Mouse (Mus musculus) MEL (cell line): ENCODE results near the gene Igfbp6. TPM values are rescaled to one million over a fixed set of nuclear protein-coding genes. Genes with fewer than 3 reads are reported as not detected.

Source experiments
- DNase-seq: peaks from one replicate; pipeline ENCODE4 v3.0.0; 2011; ENCODE audit warnings: low read depth, low spot score
- H3K27ac ChIP-seq: 2 replicates; pipeline ENCODE4 v1.5.1; 2012; ENCODE audit warnings: low read depth, mild to moderate bottlenecking, control low read depth, low read length, moderate library complexity; ENCODE audit not compliant: control insufficient read depth
- H3K27me3 ChIP-seq, 2 experiments: fragments of 150-350 bp in 1 of 2; sonication (generic) in 1 of 2; 2 replicates each; pipeline ENCODE4 v1.6.1; 2012; ENCODE audit warnings: low read length in 2 of 2, mild to moderate bottlenecking in 2 of 2, improper control_type of control experiment in 1 of 2, moderate library complexity in 1 of 2; ENCODE audit not compliant: insufficient read depth in 2 of 2, control insufficient read depth in 1 of 2
- H3K36me3 ChIP-seq, 2 experiments: 2 replicates each; pipeline ENCODE4 v1.6.1; 2012 to 2014; ENCODE audit warnings: low read length in 2 of 2, improper control_type of control experiment in 1 of 2, inconsistent platforms in 1 of 2, mild to moderate bottlenecking in 1 of 2; ENCODE audit not compliant: insufficient read depth in 2 of 2, control insufficient read depth in 1 of 2
- H3K4me1 ChIP-seq, 2 experiments: fragments of 150-350 bp in 1 of 2; sonication (generic) in 1 of 2; 2 replicates each; pipeline ENCODE4 v1.6.1; 2012; ENCODE audit warnings: low read length in 2 of 2, improper control_type of control experiment in 1 of 2, mild to moderate bottlenecking in 1 of 2; ENCODE audit not compliant: insufficient read depth in 2 of 2, control insufficient read depth in 1 of 2
- H3K4me3 ChIP-seq, 2 experiments: fragments of 150-350 bp in 1 of 2; sonication (generic) in 1 of 2; 2 replicates each; pipeline ENCODE4 v1.5.1; 2012; ENCODE audit warnings: low read depth in 2 of 2, low read length in 2 of 2, mild to moderate bottlenecking in 2 of 2, moderate library complexity in 2 of 2, control low read depth in 1 of 2, improper control_type of control experiment in 1 of 2; ENCODE audit not compliant: control insufficient read depth in 1 of 2, insufficient read depth in 1 of 2
- H3K79me2 ChIP-seq: 2 replicates; pipeline ENCODE4 v1.6.1; 2012; ENCODE audit warnings: mild to moderate bottlenecking, low read length, moderate library complexity; ENCODE audit not compliant: control insufficient read depth, poor library complexity, insufficient read depth
- H3K9ac ChIP-seq: 2 replicates; pipeline ENCODE4 v1.6.1; 2012; ENCODE audit warnings: low read depth, mild to moderate bottlenecking, control low read depth, low read length, moderate library complexity; ENCODE audit not compliant: control insufficient read depth, poor library complexity, severe bottlenecking
- H3K9me3 ChIP-seq: fragments of 150-350 bp; sonication (generic); replicated peaks from 2 replicates; pipeline ENCODE4 v1.6.1; 2012; ENCODE audit warnings: mild to moderate bottlenecking, low read length, improper control_type of control experiment, moderate library complexity; ENCODE audit not compliant: insufficient read depth
- BHLHE40 ChIP-seq: IDR thresholded peaks from 2 replicates; pipeline ENCODE4 v1.6.1; 2012; ENCODE audit warnings: low read depth, mild to moderate bottlenecking, inconsistent platforms, low read length, improper control_type of control experiment, borderline replicate concordance
- CHD1 ChIP-seq: IDR thresholded peaks from 2 replicates; pipeline ENCODE4 v1.6.1; 2012; ENCODE audit warnings: low read depth, mild to moderate bottlenecking, inconsistent platforms, low read length, improper control_type of control experiment
- CHD2 ChIP-seq: IDR thresholded peaks from 2 replicates; pipeline ENCODE4 v1.6.1; 2011; ENCODE audit warnings: low read length, improper control_type of control experiment
- CTCF ChIP-seq, 3 experiments: IDR thresholded peaks in 2 of 3; conservative IDR thresholded peaks in 1 of 3; 2 replicates each; pipeline ENCODE4 v1.5.1; 2011 to 2012; ENCODE audit warnings: low read length in 3 of 3, low read depth in 2 of 3, mild to moderate bottlenecking in 2 of 3, improper control_type of control experiment in 1 of 3, inconsistent platforms in 1 of 3, mixed read lengths in 1 of 3, moderate library complexity in 1 of 3; ENCODE audit not compliant: control insufficient read depth in 1 of 3, insufficient read depth in 1 of 3, poor library complexity in 1 of 3, severe bottlenecking in 1 of 3
- ELF1 ChIP-seq: IDR thresholded peaks from 2 replicates; pipeline ENCODE4 v1.6.1; 2014; ENCODE audit warnings: low read depth, mild to moderate bottlenecking, inconsistent platforms, low read length, improper control_type of control experiment, moderate library complexity
- MAFK ChIP-seq: IDR thresholded peaks from 2 replicates; pipeline ENCODE4 v1.6.1; 2011; ENCODE audit warnings: low read depth, mild to moderate bottlenecking, low read length, improper control_type of control experiment, borderline replicate concordance
- MXI1 ChIP-seq: IDR thresholded peaks from 2 replicates; pipeline ENCODE4 v1.6.1; 2011; ENCODE audit warnings: mild to moderate bottlenecking, low read depth, low read length, improper control_type of control experiment
- NRF1 ChIP-seq: IDR thresholded peaks from 2 replicates; pipeline ENCODE4 v1.6.1; 2014; ENCODE audit warnings: low read depth, mild to moderate bottlenecking, inconsistent platforms, low read length, improper control_type of control experiment, moderate library complexity; ENCODE audit not compliant: poor library complexity, insufficient read depth, severe bottlenecking
- POLR2A ChIP-seq, 2 experiments: IDR thresholded peaks; 2 replicates each; pipeline ENCODE4 v1.6.1; 2011 to 2012; ENCODE audit warnings: low read length in 2 of 2, mild to moderate bottlenecking in 2 of 2, control low read depth in 1 of 2, improper control_type of control experiment in 1 of 2, low read depth in 1 of 2, moderate library complexity in 1 of 2; ENCODE audit not compliant: control insufficient read depth in 1 of 2, insufficient read depth in 1 of 2, poor library complexity in 1 of 2
- POLR2AphosphoS2 ChIP-seq: IDR thresholded peaks from 2 replicates; pipeline ENCODE4 v1.6.1; 2011; ENCODE audit warnings: low read length, improper control_type of control experiment
- RAD21 ChIP-seq: IDR thresholded peaks from 2 replicates; pipeline ENCODE4 v1.6.1; 2011; ENCODE audit warnings: mild to moderate bottlenecking, low read depth, low read length, improper control_type of control experiment
- SMC3 ChIP-seq: IDR thresholded peaks from 2 replicates; pipeline ENCODE4 v1.6.1; 2011; ENCODE audit warnings: low read depth, low read length, improper control_type of control experiment
- TBP ChIP-seq: IDR thresholded peaks from 2 replicates; pipeline ENCODE4 v1.8.0; 2011; ENCODE audit warnings: low read depth, low read length, improper control_type of control experiment
- ZKSCAN1 ChIP-seq: IDR thresholded peaks from 2 replicates; pipeline ENCODE4 v1.6.1; 2012; ENCODE audit warnings: low read depth, mild to moderate bottlenecking, inconsistent platforms, low read length, improper control_type of control experiment, moderate library complexity
- ZMIZ1 ChIP-seq: IDR thresholded peaks from 2 replicates; pipeline ENCODE4 v1.6.1; 2012; ENCODE audit warnings: low read depth, mild to moderate bottlenecking, inconsistent platforms, low read length, improper control_type of control experiment, moderate library complexity
- polyA plus RNA-seq, 2 experiments: library from polyadenylated mRNA; stranded (reverse) in 1 of 2; unstranded in 1 of 2; fragments of >175 nt in 1 of 2; fragments of >200 nt in 1 of 2; gene quantifications; 2 replicates each; pipeline versions ENCODE4 v1.2.1 to v1.2.4; 2012; ENCODE audit warnings: low replicate concordance in 2 of 2, low read depth in 1 of 2; ENCODE audit not compliant: insufficient read length in 2 of 2, insufficient read depth in 1 of 2, missing spikeins in 1 of 2
- total RNA-seq: library from RNA; depleted of rRNA; stranded (reverse); fragments of 300-350 nt; gene quantifications from 2 replicates; pipeline ENCODE4 v1.2.3, GENCODE M21; 2012

The Igfbp6 gene
- total and polyA plus RNA-seq, 3 experiments = 0.65 to 1.8 TPM; not detected in 1

DNA sequence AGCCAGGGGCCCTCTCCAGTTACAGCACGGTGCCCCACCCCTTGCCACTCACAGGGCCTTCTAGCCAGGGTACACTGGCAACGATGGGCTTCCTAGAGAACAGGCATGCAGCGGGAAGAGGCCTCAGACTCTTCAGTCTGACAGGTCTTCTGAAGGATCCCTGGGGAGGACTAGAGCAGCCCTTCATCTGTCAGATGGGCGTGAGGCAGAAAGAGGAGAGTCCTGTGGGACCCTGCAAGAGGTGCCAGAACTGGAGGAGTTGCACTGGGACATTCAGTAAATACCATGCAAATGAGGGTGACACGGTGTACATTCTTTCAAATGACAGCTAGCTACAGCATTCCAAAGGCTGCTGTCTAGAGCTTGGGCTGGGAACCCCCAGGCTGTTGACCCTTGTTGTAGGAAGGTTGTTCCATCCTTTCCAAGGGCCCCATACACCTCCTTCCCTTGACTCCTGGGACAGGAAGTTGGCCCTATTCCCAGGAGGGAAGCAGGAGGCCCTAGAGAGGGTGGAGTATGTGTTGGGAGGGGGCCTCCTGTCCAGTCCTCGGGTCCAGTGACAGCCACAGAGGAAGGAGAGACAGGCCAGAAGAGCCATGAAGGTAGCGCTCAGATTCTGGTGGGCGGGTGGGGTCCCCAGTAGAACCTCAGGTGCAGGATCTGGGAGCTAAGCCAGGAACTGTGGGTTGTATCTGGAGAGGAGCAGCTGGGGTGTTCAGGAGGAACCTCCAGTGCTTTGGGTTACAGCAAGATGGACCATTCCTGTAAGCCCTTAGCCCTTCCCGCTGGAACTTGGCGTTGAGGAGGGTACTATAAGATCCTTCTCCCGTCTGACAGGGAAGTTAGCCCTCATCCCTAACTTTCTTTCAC, 42.3 kb upstream of the Igfbp6 start:
- no peak overlapping the region for H3K4me3 ChIP-seq
- H3K4me1 ChIP-seq = peaks cover 5 to 26% of the 10 kb centered on the region in 2 experiments; a peak in 3 of 4 replicates
- peaks cover 0 to 9% of the 10 kb centered on the region in 2 experiments; a peak in 2 of 4 replicates for H3K36me3 ChIP-seq
- H3K27me3 ChIP-seq = no peaks in the 10 kb centered on the region
- H3K27ac ChIP-seq = no peak overlapping the region
- no peak for DNase-seq
- no peak for TF ChIP-seq SMC3
- TF ChIP-seq CTCF (IDR thresholded peaks at IDR 0.05 in 2 of 3, conservative IDR thresholded peaks at IDR 0.05 in 1 of 3; ENCODE audit: control insufficient read depth in 1 of 3, insufficient read depth in 1 of 3, low read depth in 2 of 3, low read length in 3 of 3, poor library complexity in 1 of 3, severe bottlenecking in 1 of 3) = no peak
- no peak for TF ChIP-seq CHD1
- TF ChIP-seq MAFK = no peak
- TF ChIP-seq ZKSCAN1 = no peak
- no peak for TF ChIP-seq CHD2
- TF ChIP-seq TBP = no peak
- TF ChIP-seq POLR2A (IDR thresholded peaks at IDR 0.05; ENCODE audit: control insufficient read depth in 1 of 2, insufficient read depth in 1 of 2, low read depth in 1 of 2, low read length in 2 of 2, poor library complexity in 1 of 2) = no peak
- no peak for TF ChIP-seq NRF1
- TF ChIP-seq ZMIZ1 = no peak
- no peak for TF ChIP-seq MXI1
- no peak for TF ChIP-seq BHLHE40
- TF ChIP-seq, all 39 proteins: peak for 0
- H3K79me2 ChIP-seq = no peaks in the 10 kb centered on the region; the same call in 1 of the 2 replicates
- no peak overlapping the region for H3K9ac ChIP-seq
- H3K9me3 ChIP-seq = no peaks in the 10 kb centered on the region

DNA sequence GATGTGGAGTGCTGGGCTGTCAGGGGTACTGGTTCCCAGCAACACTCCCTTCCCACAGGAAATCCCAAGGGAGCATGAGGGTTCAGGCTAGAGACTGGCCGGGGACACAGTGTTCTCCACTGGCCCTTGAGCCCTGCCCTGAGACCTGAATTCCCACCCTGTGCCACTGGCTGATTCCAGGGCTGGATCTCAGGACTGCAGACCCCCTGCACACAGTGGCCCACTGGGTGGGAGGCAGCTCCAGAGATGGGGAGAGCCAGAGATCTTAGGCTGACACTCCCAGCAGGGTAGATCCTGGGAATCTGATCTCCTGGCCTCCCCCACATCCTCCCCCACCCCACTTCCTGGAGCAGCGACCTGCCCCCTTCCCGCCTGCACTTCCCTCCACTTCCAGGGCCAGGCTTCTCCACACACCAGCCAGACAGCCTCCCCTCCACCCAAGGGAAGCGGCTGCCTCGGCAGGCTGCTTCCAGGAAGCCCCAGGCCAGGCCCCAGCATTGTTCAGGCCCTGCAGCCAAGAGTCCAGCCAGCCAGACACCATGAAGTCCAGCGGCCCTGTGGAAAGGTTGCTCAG, 41.5 kb upstream of the Igfbp6 start:
- no peak for DNase-seq
- no peak overlapping the region for H3K4me3 ChIP-seq
- H3K27me3 ChIP-seq = no peaks in the 10 kb centered on the region
- peaks cover 0 to 9% of the 10 kb centered on the region in 2 experiments; a peak in 2 of 4 replicates for H3K36me3 ChIP-seq
- no peak overlapping the region for H3K9ac ChIP-seq
- H3K27ac ChIP-seq = no peak overlapping the region
- TF ChIP-seq POLR2A (IDR thresholded peaks at IDR 0.05; ENCODE audit: control insufficient read depth in 1 of 2, insufficient read depth in 1 of 2, low read depth in 1 of 2, low read length in 2 of 2, poor library complexity in 1 of 2) (no peak), POLR2AphosphoS2 (no peak), ELF1 (no peak), RAD21 (no peak), CTCF (IDR thresholded peaks at IDR 0.05 in 2 of 3, conservative IDR thresholded peaks at IDR 0.05 in 1 of 3; ENCODE audit: control insufficient read depth in 1 of 3, insufficient read depth in 1 of 3, low read depth in 2 of 3, low read length in 3 of 3, poor library complexity in 1 of 3, severe bottlenecking in 1 of 3) (no peak)
- TF ChIP-seq, all 39 proteins: peak for 0
- H3K79me2 ChIP-seq = no peaks in the 10 kb centered on the region; the same call in 1 of the 2 replicates
- peaks cover 10 to 28% of the 10 kb centered on the region in 2 experiments for H3K4me1 ChIP-seq
- H3K9me3 ChIP-seq = no peaks in the 10 kb centered on the region
